Mouse (Mus musculus) heart, postnatal 0 days (tissue): ENCODE data around the gene Col6a3.

Source experiments
- CTCF ChIP-seq: IDR thresholded peaks from 2 replicates; pipeline ENCODE4 v1.5.1; 2016; ENCODE audit warnings: antibody characterized with exemption, control low read depth, low read depth
- EP300 ChIP-seq: IDR thresholded peaks from 2 replicates; pipeline ENCODE4 v1.6.1; 2016; ENCODE audit warnings: antibody characterized with exemption, low read depth

DNA sequence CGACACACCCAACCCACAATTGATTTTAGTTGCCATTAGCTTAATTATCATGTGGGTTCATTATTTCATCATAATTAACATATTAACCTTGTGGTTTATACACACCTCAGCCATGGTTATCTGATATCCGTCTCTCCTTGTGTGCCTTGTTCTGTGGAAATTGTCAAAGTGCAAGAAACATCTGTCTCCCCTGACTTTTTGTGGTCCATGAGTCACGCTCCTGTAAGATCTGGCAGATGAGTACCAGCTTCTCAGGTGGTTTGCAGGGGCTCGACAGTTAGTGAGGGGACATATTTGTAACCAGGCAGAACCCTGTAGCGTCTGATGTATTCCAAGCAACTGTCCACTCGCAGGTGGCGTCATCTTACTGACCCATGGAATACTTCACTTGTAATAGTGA lies 101.1 kb downstream of the Col6a3 start:
- TF ChIP-seq CTCF (no peak), EP300 (no peak)
